Mouse (Mus musculus): ENCODE results near the gene Fxyd5. TPM values are rescaled to one million over a fixed set of nuclear protein-coding genes. Genes with fewer than 3 reads are reported as not detected.

The Fxyd5 gene
- total RNA-seq, 2 experiments from 2014 or later: 21.7 to 31.7 TPM

GRCm38 (mm10) chr7:31040281-31041022, 1.8 kb downstream of the Fxyd5 start:
- no peak for DNase-seq

DNA sequence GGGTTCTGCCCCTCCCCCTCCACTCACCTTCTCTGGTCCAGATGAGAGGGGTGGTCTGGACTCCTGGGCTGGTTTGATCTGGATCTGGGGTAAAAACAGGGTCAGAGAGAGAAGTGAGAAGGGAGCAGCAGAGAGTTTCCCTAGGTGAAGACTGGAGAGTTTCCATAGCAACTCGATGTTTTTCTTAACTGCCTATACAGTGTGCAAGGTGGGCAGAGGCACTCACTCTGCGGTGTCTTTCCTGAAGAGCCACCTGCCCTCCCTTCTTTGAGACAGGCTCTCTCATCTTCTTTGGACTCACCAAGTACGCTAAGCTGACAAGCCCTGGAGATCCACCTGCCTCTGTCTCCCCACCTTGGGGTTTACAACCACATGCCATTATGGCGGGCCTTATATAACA, 3.3 kb downstream of the Fxyd5 start:
- peak in 1 of 2 experiments; percentile 1 for DNase-seq

DNA sequence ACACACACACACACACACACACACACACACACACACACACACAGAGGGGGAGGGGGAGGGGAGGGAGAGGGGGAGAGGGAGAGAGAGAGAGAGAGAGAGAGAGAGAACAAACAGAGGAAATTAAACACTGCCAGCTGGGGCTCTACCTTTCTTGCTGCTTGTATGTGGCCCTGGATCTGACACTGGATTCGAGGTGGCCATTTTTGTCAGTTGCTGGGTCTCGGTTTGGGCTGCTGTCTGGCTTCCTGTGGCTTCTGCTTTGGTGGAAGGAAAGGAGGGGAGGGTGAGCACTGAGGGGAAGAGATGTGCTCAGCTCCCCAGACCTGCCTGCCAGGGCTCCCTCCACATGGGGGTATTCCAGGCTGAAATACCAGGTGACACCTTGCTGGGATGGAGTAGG, 4.6 kb downstream of the Fxyd5 start:
- no peak for DNase-seq

DNA sequence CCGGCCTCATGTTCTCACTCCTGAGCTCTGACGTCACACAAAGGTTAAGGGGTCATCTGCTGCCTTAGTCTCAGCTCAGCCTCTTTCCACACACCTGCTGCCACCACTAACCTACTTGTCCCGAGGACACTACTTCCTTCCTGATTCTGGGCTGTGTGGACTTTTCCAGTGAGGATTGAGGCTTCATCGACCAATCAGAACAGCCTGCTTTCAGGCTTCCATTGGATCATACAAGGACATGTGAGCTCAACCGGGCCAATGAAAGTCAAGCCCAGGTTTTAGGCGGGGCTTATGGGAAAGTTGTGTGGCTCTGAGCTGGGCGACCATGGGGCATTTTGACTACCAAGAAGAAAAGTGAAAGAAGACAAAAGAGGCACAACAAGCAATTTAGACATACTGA, 5.4 kb downstream of the Fxyd5 start:
- DNase-seq: no peak

- no peak for DNase-seq
These were observed 7.0 kb downstream of the Fxyd5 start for GRCm38 (mm10) chr7:31035291-31035690.

DNA sequence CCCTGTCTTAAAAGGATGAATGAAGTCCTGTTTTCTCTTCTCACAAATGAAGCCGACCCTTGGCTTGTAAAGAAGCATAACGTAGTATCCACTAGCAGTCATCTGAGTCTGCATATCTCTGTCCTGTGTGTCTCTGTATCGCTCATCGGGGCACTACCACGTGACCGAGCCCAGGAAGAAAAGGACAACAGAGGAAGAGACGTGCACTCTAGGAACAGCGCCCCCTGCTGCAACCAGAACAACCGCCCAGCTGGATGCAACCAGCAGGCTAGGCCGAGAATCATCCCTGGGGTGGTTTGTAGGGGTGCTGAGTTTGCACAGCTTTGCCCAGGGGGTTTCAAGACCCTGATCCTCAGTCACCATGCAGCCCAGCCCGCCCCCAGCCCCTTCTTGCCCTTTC, 7.5 kb downstream of the Fxyd5 start:
- no peak for DNase-seq

DNA sequence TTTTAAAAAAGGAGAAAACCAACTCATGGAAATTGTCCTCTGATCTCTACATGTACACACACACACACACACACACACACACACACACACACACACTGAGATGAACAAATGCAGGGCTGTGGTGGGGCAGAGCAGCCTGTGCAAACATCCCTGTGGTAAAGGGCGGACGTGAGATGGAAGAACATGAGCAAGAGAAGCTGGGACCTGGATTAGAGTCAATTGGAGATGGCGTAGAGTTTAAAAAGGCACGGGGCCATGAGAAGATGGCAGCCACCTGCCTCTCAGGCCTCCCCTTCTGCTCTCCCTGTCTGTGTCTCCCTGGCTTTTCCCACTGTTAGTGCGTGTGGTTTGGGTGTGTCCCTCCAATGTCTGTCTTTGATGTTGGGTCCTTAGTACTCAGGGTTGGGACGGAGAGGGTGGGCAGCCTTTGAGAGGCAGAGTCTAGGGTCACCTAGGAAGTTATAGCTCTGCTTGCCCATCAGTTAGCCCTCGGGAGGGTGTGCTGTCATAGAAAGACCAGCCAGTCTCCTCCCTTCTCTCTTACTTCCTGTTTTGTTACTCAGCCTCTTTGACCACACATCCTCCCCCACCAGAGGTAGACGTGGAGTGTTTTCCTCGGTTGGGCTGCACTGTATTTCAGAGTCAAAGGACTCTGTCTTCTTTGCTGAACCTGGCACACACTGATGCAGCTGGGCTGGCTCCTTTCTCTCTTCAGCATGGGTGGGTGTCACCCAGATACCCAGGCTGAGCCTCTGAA, 8.7 kb downstream of the Fxyd5 start:
- peak; percentile 33 to 56 for DNase-seq

DNA sequence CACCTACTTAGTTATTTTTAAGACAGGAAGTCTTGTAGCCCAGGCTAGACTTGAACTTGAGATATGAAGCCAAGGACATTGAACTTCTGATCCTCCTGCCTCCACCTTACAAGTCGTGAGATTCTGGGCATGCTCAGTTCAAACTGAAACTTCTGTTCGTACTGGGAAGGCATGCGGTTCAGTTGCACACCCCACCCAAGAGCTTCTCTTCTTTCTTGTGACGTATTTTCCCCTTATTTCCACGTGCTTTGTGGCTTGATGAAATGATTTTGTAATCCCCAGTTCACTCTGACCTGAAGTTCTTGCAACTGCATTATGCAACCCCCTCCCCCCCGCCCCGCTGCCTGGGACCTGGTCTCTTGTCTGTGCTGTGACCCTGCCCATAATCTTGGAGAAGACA, 10.6 kb downstream of the Fxyd5 start:
- no peak for DNase-seq

DNA sequence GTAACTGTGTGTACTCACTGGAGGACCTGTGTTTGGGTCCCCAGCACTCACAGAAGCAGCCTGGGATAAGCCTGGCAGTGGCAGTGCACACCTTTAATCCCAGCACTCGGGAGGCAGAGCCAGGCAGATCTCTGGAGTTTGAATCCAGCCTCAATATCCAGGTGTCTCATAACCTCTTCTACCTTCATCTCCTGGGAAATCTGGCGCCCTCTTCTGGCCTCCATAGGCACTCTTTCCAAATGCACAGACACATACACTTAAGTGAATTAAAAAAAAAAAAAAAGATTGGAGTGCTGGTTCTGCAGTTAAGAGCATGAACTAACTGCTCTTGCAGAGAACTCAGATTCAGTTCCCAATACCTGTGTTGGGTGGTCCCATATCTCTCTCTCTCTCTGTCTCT, 11.6 kb downstream of the Fxyd5 start:
- DNase-seq: no peak

DNA sequence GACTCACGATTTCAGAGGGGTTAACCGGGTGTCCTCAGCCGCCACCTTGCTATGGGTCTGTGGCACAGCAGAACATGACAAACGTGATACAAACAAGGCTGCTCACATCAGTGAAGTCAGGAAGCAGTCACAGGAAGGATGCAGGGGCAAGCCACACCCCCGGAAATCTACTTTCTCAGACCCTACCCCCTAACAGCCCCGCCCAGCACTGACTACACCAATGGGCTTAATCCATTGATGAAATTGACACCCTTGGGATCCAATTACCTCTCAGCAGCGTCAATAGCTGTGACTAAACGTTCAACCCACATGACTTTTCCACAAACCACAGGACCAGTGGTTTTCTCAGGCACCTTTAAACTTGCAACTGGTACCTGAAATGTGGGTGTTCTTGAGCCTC, 13.7 kb downstream of the Fxyd5 start:
- no peak for DNase-seq

DNA sequence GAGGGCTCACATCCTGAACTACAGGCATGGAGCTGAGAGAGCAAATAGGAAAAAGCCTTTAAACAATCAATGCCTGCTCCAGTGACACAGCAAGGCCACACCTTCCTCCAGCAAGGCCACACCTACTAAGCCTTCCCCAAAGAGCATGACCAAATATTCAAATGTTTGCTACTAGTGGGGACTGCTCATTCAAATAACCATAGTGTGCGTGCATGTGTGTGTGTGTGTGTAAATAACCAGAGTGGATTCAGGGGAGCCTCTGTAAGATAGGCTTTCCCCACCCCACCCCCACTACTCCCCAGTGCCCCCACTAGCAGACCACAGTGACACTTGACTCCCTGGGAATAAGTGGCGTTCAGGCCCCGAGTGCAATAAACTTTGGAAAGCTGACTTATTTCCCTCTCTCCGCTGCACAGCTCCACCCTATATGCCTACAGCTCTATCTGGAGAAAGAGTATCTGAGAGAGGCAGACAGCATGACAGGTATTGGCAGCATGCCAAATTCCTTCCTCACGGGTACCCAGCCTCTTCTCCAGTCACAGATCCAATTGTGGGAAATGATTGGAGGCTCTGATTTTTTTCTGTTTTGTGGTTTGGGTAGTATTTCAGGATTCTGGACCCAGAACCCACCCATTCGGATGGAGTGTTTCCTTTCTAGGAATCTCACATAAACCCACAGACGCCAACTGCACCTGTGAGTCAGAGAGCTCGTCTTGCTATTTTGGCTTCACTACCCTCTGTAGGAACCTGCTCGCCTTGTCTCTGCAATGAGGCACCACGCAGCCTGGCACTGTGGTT, 25.0 kb downstream of the Fxyd5 start:
- DNase-seq: no peak

- DNase-seq: peak in 1 of 2 experiments; percentile 36
These were observed 29.3 kb downstream of the Fxyd5 start for GRCm38 (mm10) chr7:31012971-31013370.

DNA sequence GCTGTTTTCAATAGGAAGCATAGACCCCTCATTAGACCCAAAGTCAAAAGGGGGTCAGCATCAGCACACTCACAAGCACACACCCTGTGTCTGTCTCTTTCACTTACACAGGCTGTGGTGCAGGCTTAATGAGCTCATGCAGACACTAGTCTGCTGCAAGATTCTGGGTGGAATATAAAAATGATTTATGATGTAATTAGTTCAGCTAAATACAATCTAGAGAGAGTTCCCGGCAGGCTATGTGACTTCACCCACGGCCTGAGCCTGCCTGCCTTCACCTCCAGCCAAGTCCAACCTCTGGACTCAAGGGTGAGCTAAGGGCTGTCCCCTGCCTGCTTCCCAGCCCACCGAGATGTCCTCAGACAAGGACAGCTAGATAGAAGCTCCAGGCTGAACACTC, 33.4 kb downstream of the Fxyd5 start:
- DNase-seq: no peak

- DNase-seq: peak in 1 of 2 experiments; percentile 36
These were observed 34.1 kb downstream of the Fxyd5 start for GRCm38 (mm10) chr7:31008175-31008574.

- DNase-seq: no peak
These were observed 34.5 kb downstream of the Fxyd5 start for GRCm38 (mm10) chr7:31007775-31008174.

DNA sequence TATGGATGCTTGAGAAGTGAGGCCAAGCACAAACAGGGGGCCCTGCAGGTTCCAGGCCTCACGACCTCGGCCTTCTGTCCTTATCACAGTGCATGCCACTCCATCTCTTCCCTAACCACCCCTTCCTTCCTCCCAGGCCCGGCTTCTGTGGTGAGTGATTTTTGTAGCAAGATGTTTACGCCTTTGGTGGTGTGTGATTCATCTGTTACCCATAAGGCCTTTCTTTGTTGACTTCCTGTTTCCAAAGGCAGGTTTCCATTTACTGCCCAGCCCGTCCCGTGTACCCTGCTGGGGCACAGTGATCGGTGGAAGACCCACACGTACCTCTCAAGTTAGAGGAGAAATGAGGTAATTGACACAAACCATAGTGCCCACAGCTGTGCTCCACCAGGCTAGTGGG, 39.6 kb downstream of the Fxyd5 start:
- peak; percentile 38 to 70 for DNase-seq

DNA sequence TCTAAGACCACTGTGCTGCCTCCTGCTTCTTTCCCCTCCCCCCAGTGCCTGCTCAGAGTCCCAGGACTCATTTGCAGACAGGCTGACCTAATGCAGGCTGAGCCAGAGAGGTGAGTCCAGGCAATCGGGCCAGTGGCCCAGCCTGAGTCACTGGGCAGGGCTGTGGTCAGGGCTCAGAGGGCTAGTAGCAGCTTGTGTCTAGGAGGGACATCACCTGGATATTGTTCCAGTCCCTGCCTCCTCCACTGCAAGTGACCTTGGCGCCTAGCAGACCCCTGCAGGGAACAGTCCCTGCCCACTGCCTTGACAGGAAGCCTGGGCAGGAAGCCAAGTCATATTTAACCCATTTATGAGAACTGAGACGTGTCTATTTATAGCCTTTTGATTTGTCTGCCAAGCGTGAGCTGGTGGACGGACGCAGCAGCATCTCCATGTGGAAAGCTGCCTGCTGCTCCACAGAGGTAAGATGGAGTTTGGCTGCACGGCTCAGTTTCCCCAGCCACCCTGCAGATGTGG, 41.7 kb downstream of the Fxyd5 start:
- DNase-seq: peak; percentile 83 to 89

DNA sequence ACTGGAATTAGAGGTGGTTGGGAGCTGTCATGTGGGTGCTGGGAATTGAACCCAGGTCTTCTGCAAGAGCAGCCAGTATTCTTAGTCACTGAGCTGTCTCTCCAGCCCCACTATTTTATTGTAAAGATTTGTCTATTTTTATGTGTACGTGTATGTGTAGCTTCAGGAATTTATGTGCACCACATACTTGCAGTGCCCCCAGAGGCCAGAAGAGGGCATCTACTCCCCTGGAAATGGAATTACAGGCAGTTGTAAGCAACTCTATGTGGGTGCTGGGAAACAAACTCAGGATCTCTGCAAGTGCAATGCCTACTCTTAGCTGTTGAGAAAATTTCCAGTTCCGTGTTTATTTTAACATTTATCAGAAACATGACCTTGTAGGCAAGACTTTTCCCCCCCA, 45.8 kb downstream of the Fxyd5 start:
- DNase-seq: no peak

DNA sequence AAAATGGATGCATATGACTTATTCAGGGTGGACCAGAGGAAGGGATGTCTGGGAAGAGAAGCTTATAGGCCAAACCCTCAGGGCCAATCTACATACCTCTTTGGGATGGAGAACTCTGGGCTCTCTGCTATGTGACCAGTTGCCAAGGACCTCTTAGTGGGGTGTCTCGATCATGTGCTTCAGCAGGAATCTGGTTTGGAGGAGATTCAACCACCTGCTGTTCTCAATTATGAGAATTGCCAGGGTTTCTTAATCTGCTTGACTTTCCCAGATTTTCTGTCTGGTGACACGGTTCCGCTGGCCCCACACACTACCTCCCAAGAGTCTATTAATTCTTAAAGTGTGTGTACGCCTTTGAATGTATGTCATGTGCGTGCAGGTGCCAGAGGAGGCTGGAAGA, 48.3 kb downstream of the Fxyd5 start:
- no peak for DNase-seq

- DNase-seq: no peak
These were observed 50.1 kb downstream of the Fxyd5 start for GRCm38 (mm10) chr7:30992148-30992547.

DNA sequence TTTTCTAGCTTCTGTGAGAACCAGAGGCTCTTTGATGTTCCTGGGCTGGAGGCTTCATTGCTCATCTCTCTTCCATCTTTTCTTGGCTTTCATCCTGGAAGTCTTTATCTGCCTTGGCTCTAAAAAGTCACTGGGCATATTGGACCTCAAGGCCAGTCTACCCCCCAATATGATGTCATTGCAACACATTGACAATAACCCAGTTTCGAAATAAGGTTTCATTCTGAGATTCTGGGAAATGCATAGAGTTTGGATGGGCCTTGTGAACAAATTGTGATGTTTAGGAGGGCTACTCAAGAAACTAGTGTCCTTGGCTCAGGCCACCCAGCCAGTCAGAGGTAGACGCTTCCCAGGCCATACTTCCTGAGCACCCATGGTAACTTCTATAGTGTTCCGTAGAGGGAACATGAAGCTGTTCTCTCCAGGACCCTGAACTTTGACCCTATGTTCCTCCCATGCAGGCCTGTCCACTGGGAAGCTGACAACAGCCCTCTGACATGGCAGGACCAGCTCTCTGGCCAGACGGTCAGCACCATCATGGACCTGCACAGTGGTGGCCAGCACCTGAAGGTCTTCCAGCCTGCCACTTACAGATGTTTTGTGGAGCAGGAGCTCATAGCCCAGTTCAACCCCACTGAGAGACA, 53.6 kb downstream of the Fxyd5 start:
- no peak for DNase-seq

DNA sequence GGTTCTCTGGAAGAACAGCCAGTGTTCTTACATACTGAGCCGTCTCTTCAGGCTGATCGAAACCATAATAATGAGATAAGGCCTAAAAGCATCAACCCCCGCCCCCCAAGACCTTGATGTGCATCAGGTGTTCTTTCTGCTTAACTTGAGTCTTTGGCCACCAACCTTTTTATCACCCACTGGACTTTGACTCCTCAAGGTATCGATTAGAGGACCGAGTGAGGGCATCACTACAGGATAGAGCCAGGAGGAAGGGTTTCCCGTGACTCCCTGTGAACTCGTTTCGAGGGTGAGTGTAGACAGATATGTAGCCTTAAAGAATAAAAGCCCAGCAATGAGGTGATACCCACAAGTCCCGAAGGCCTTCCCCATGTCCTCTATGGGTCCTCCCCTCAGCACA, 56.9 kb downstream of the Fxyd5 start:
- DNase-seq: no peak

Data from heart, adult 18-20 months (tissue).